Mouse (Mus musculus) liver, embryonic 14.5 days (tissue): Measurements from ENCODE around the gene Chpf. TPM values are rescaled to one million over a fixed set of nuclear protein-coding genes. Genes with fewer than 3 reads are reported as not detected.

Source experiments
- ATAC-seq: fragments of 200-750 bp; cut with Nextera tagmentation; 2 replicates; pipeline ENCODE4 v1.8.0; 2017; ENCODE audit warnings: moderate number of reproducible peaks, mild to moderate bottlenecking, moderate library complexity; ENCODE audit not compliant: insufficient read depth
- DNase-seq, 3 experiments: peaks; one replicate each; pipeline ENCODE4 v3.0.0-alpha.2; 2012 to 2013; ENCODE audit warnings: low read depth in 3 of 3, low spot score in 3 of 3
- H3K27ac ChIP-seq: fragments of 300-500 bp; sonication (generic); 2 replicates; pipeline ENCODE4 v1.5.1; 2014; ENCODE audit warnings: moderate library complexity, mild to moderate bottlenecking, control low read depth, inconsistent platforms
- H3K27me3 ChIP-seq: fragments of 300-500 bp; sonication (generic); 2 replicates; pipeline ENCODE4 v1.6.1; 2014; ENCODE audit warnings: mild to moderate bottlenecking, low read length, moderate library complexity; ENCODE audit not compliant: control insufficient read depth, insufficient read depth
- H3K36me3 ChIP-seq: fragments of 300-500 bp; sonication (generic); replicated peaks from 2 replicates; pipeline ENCODE4 v1.6.1; 2014; ENCODE audit warnings: low read depth; ENCODE audit not compliant: control insufficient read depth, insufficient read depth
- H3K4me1 ChIP-seq, 2 experiments: fragments of 200-500 bp in 1 of 2; fragments of 300-500 bp in 1 of 2; sonication (generic) in 1 of 2; replicated peaks; 2 replicates each; pipeline ENCODE4 v1.6.1; 2012 to 2014; ENCODE audit warnings: antibody characterized with exemption in 1 of 2, inconsistent platforms in 1 of 2, low read length in 1 of 2; ENCODE audit not compliant: control insufficient read depth in 2 of 2, insufficient read depth in 2 of 2
- H3K4me2 ChIP-seq: fragments of 300-500 bp; sonication (generic); 2 replicates; pipeline ENCODE4 v1.6.1; 2014; ENCODE audit warnings: low read depth, mild to moderate bottlenecking, control low read depth, moderate library complexity
- H3K4me3 ChIP-seq, 2 experiments: fragments of 200-500 bp in 1 of 2; fragments of 300-500 bp in 1 of 2; sonication (generic) in 1 of 2; 2 replicates each; pipeline ENCODE4 v1.5.1; 2012 to 2014; ENCODE audit warnings: low read depth in 2 of 2, low read length in 2 of 2, mild to moderate bottlenecking in 2 of 2, control low read depth in 1 of 2, inconsistent platforms in 1 of 2, moderate library complexity in 1 of 2; ENCODE audit not compliant: insufficient read depth in 1 of 2
- H3K9ac ChIP-seq: fragments of 300-500 bp; sonication (generic); replicated peaks from 2 replicates; pipeline ENCODE4 v1.6.1; 2014; ENCODE audit warnings: mild to moderate bottlenecking, control low read depth, moderate library complexity
- H3K9me3 ChIP-seq: fragments of 300-500 bp; sonication (generic); 2 replicates; pipeline ENCODE4 v1.6.1; 2016; ENCODE audit warnings: low read length, mixed read lengths; ENCODE audit not compliant: control insufficient read depth
- CTCF ChIP-seq: IDR thresholded peaks from 2 replicates; pipeline ENCODE4 v1.5.1; 2016; ENCODE audit warnings: antibody characterized with exemption, low read depth, control low read depth
- EP300 ChIP-seq: IDR thresholded peaks from 2 replicates; pipeline ENCODE4 v1.6.1; 2016; ENCODE audit warnings: antibody characterized with exemption, low read depth
- WGBS: fragments of 180-500 bp; shearing (Covaris S2); extraction: QIAGEN DNeasy Blood & Tissue Kit; methylation state at CpG from one replicate; pipeline ENCODE4 v1.1.7; 2014; ENCODE audit not compliant: insufficient replicate concordance; 5-methylcytosine and 5-hydroxymethylcytosine counted together
- polyA plus RNA-seq, 2 experiments: library from polyadenylated mRNA; depleted of rRNA in 1 of 2; stranded (reverse) in 1 of 2; unstranded in 1 of 2; fragments of >200 nt; fragmentation: Nextera tagmentation in 1 of 2; extraction: Ambion mirVana in 1 of 2; gene quantifications; 2 replicates each; pipeline versions ENCODE4 v1.2.1 to v1.2.3; 2012 to 2014

Gene Chpf
- polyA plus RNA-seq, 2 experiments, result 2.8 to 5.0 TPM

DNA sequence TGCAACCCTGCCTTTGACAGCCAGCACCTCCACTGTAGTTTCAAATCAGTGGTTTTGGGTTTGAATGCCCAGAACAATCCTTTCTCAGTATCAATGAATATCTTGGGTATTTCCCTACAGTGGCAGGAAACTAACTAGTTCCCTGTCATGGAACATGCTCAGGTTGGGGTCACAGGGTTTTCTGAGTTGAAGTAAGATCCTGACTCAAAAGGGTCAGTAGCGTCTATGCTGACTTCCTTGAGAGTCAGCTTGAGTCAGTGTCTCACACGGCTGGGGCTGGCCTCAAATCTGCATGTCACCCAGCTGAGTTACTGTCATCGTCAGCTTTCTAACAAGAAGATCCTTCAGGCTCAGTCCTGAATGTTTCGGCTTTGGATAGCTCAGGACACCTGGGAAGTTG lies 19.8 kb upstream of the Chpf start:
- ATAC-seq (no peak), DNase-seq (no peak)
- no peak for TF ChIP-seq CTCF
- TF ChIP-seq EP300, result no peak
- H3K27me3 ChIP-seq, result no peaks in the 10 kb centered on the region
- no peaks in the 10 kb centered on the region for H3K4me1 ChIP-seq
- no peak overlapping the region for H3K27ac ChIP-seq
- H3K36me3 ChIP-seq, result no peaks in the 10 kb centered on the region
- H3K9ac ChIP-seq, result no peak overlapping the region
- no peak overlapping the region for H3K4me2 ChIP-seq
- H3K4me3 ChIP-seq, result no peak overlapping the region
- no peaks in the 10 kb centered on the region for H3K9me3 ChIP-seq
- 56% methylated on average over 4 of the region's 4 CpGs for WGBS

DNA sequence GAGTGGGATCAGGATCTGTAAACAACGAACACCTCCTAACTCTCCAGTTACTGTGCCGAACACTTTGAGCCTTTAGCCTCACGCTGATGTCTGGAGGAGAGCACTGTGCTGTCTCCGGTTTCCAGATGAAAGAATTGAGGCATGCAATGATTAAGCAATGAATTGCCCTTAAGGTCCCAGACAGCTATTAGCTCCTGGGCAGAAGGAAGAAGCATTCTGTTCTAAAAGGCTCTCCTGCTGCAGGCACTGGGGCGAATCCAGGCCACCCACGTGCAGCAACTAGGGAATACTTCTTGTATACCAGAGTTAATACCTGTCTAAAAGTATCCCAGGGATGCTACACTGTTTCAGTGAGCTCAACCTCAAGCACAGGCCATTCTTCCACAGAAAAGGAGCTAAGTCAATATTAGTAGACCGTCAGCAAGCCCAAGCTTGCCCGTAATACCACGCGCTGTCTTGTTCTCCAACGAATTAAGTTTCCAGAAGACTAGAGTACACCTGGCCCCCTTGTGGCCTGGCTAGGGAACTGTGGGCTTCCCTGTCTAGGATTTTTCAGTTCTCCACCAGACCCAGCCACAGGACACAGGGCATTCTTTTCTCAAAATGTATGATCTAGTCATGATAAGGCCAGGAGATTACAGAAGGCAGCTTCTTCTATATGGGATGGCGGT lies 15.9 kb upstream of the Chpf start:
- Histone ChIP-seq H3K4me1 (no peaks in the 10 kb centered on the region), H3K9me3 (no peaks in the 10 kb centered on the region), H3K27me3 (no peaks in the 10 kb centered on the region), H3K27ac (no peak overlapping the region), H3K9ac (no peak overlapping the region), H3K36me3 (no peaks in the 10 kb centered on the region), H3K4me2 (no peak overlapping the region), H3K4me3 (no peak overlapping the region)
- no peak for DNase-seq
- TF ChIP-seq EP300, result no peak
- TF ChIP-seq CTCF, result peak; percentile 71
- 59% methylated on average over 12 of the region's 12 CpGs for WGBS
- no peak for ATAC-seq

DNA sequence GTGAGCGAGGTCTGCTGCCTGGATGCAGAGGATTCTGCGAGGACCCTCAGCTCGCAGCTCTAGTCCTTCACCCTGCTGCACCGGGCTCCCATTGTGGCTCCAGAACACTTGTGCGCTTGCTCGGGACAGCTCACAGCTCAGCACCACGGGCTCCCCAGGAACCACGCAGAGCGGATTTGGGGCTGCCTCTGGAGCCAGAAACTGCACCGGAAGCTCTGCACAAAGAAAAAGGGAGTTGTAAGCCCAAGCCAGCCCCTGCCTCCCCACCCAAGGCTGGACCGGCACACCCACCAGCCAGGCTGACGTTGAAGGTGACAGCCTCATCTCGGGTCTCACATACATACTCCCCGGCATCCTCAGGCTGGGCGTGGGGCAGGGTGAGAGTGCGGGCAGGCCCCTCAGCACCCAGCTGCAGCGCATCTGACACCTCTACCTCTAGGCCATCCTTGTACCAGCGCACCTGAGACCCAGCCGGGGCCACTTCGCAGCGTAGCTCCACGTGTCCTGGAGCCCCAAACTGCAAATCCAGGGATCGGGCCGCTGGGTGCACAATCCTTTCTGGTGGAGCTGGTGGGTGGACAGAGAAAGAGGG lies 13.6 kb upstream of the Chpf start:
- H3K4me2 ChIP-seq, result no peak overlapping the region
- H3K27me3 ChIP-seq, result peaks cover 14% of the 10 kb centered on the region
- no peak overlapping the region for H3K9ac ChIP-seq
- H3K4me3 ChIP-seq, result no peak overlapping the region
- WGBS, result 49% methylated on average over 24 of the region's 24 CpGs
- no peak for ATAC-seq
- DNase-seq, result no peak
- no peak overlapping the region for H3K27ac ChIP-seq
- no peaks in the 10 kb centered on the region for H3K9me3 ChIP-seq
- H3K4me1 ChIP-seq, result no peaks in the 10 kb centered on the region
- no peaks in the 10 kb centered on the region for H3K36me3 ChIP-seq
- TF ChIP-seq CTCF (no peak), EP300 (no peak)

DNA sequence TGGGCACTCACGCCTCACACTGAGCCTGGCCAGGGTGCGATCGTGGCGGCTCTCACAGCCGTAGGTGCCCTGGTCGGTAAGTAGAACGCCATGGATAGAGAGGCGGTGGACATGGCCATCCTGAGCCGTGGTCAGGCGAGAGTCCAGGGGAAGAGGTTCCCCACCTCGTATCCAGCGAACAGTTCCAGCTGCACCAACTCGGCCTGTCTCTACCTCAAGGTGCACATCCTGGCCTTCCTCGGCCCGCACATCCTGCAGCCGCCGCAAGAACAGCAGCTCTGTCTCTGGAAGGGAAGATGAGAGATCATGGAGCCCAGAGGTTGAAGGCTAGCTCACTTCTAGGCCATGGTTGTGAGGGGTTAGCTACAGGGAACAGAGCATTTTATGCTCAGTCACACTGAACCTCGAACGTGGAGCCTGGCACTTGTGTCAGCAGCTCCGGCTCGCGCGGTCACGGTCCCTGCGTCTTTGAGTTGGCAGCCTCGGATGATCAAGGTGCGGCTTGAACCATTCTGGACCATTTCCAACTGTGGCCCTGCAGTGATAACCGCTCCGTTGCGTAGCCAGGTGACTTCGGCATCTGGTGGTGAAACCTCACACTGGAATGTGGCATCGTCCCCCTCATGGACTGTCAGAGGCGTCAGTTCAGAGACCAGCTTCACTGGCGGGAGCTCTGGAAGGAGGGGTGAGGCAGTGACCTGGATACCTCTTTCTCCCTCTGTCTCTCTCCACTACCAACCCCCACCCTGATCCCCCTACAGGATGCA lies 11.9 kb upstream of the Chpf start:
- Histone ChIP-seq H3K4me3 (no peak overlapping the region), H3K27me3 (peaks cover 31% of the 10 kb centered on the region), H3K27ac (no peak overlapping the region), H3K36me3 (no peaks in the 10 kb centered on the region), H3K9ac (no peak overlapping the region), H3K4me2 (no peak overlapping the region), H3K9me3 (no peaks in the 10 kb centered on the region), H3K4me1 (no peaks in the 10 kb centered on the region)
- WGBS, result 72% methylated on average over 34 of the region's 34 CpGs
- ATAC-seq, result no peak
- no peak for DNase-seq
- no peak for TF ChIP-seq CTCF
